Mouse (Mus musculus) left cerebral cortex, postnatal 36 days (tissue): ENCODE results near the gene C2cd4b. TPM values are rescaled to one million over a fixed set of nuclear protein-coding genes. Genes with fewer than 3 reads are reported as not detected.
A peak's percentile ranks its signal among the peaks of the same experiment; 100 is the strongest.

Source experiments
- DNase-seq, 2 experiments: peaks; one replicate each; pipeline ENCODE4 v3.0.0; 2021 to 2022; ENCODE audit warnings: low spot score in 2 of 2, mixed read lengths in 1 of 2
- intact Hi-C: fragments of 180-260 bp; cut with DNase I; formaldehyde crosslinking; loops from one replicate; pipeline ENCODE4 v1.15.1; 2025
- total RNA-seq, 2 experiments: library from RNA; stranded (reverse); gene quantifications; 2 replicates each; pipeline ENCODE4 v1.2.3; 2021

Gene C2cd4b
- total RNA-seq, 2 experiments from 2014 or later = 2.3 to 4.0 TPM

DNA sequence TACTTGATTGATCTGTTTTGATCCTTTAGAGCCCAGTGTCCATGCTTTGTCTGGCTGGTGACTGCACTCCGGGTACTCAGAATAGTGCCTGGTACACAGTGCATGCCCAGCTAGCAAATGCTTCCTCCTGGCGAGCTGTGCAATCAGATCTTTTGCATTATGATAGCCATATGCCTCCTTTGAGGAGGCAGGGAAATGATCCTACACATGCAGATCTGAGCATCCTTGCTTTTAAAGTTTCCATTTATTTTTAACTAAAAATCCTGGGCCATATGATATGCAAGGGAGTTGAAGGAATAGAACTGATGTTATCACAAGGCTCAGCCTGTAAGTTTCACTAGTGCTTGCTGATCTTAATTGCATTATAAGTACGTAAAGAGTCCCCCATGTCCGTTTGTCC is 9.6 kb downstream of the C2cd4b start:
- no peak for DNase-seq
- intact Hi-C loops = no loop called here

DNA sequence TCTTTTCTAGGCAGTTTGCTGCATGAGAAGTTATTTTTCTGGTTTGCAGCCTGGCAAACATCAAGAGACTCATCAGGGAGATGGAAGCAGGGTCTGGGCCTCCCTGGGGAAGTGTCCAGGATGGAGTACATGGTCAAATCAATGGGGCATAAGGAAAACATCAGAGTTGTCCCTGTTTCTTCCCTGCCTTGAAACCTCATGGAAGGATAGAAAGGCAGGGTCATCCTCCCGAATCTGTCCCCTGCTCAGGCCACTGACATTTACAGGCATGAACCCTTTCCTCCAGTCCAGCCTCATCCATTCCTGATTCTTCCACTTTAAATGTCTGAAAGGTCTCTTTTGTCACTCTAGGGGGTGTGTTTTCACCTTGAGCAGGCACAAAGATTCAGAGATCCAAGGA is 10.2 kb downstream of the C2cd4b start:
- DNase-seq = no peak
- intact Hi-C loops = no loop called here

DNA sequence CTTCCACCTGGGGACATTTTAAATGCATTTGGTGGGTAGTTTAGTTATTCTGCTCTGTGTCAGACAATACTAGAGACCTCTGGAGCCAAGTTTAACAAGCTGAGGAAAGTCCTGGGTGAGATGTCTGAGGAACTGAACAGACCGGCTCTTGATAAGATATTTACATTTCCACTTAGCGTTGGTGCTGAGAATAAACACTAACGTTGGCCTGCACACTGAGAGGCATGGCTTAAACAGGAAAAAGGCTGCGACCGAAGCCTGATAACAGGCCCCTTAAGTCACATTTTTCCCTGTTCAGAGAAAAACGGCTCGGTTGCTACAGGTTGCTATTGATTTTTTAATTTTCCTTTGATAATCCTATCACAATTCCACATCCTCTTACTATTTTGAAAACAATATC is 12.1 kb downstream of the C2cd4b start:
- no peak for DNase-seq
- intact Hi-C loops = no loop called here

DNA sequence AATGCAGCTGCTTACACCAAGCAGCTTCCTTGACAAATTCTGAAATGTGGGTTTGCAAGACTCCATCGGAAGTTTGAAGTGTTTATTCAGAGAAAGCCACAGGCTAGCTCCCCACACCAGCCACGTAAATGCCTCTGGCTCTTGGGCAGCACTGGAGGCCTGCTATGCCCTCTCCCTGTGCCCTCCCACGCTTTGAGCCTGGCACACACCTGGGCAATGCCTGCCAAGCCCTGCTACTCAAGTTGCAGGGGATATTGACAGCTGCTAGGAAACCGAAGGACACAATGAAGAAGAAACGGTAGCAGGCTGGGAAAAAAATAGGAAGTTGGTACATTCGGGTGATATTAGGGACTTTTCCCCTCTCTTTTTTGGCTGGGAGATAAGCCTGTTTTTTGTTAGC is 15.0 kb downstream of the C2cd4b start:
- intact Hi-C loops = no loop called here
- no peak for DNase-seq

DNA sequence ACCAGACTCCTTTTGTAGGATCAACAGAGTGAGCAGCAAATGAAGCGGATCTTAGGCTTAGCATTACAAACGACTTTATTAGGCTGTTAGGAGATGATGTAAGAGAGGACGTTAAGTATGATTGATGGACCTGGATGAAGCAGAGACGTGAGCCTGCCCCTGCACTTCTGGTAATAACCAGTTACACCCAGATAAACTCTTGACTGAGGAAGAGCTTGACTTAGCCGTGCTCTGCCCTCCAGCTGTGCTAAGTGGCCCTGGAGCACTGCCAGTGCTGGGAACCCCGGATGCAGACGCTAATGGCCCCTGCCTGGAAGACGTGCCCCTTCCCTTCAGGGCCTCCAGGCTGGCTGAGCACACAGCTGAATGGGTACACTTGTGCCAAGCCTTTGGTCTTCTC is 19.3 kb downstream of the C2cd4b start:
- intact Hi-C loops = no loop called here

DNA sequence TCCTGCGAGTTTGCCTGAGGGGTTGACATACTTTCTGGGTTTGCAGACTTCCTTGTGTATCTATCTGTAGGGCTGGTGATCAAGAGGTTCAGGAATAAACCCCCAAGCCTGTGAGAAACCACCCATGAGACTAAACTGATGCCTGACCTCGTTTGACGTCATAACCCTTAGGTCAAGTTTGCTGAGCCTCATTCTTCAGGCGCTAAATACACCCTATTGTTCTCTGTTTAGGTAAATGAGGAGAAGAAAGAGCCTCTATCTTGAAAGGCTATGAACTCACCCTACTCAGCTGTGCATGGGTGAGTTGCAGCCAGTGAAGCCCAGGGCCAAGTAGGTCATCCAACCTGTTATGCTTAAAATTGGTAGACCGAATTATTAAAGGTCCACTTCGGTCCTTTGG is 23.5 kb downstream of the C2cd4b start:
- no peak for DNase-seq
- intact Hi-C loops = no loop called here

More for the DNA sequence above, 19.3 kb downstream of the C2cd4b start:
- DNase-seq = no peak

DNA sequence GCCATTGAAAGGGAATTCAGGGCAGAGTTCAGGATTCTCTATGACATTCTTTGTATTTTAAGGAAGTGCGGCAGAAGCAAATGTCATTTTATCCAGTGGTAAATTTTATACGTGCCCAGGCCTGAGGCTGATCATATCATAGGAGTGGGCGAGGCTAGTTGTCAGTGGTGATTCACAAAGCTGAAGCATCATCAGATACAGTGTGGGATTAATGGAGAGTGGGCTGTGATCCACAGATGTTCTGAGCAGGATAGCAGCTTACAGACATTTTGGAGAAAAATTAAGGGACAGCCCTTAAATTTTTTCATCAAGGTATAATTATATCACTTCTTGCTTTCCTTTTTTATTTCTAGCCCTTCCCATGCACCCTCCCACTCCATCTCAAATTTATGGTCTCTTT is 24.2 kb downstream of the C2cd4b start:
- no peak for DNase-seq
- intact Hi-C loops = no loop called here

DNA sequence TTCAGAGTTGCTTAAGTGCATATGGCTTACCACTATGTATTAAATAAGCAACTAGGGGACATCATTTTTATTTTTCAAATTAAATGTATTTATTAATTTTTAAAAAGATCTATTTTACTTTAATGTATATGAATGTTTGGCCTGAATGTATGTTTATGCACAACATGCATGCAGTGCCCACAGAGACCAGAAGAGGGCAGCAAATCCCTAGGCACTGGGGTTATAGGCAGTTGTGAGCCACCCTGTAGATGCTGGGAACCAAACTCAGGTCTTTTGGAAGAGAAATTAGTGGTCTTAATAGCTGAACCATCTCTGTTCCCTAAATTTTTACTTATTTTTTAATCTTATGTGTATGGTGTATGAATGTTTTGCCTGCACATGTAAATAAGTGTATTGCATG is 24.7 kb downstream of the C2cd4b start:
- no peak for DNase-seq
- intact Hi-C loops = no loop called here

DNA sequence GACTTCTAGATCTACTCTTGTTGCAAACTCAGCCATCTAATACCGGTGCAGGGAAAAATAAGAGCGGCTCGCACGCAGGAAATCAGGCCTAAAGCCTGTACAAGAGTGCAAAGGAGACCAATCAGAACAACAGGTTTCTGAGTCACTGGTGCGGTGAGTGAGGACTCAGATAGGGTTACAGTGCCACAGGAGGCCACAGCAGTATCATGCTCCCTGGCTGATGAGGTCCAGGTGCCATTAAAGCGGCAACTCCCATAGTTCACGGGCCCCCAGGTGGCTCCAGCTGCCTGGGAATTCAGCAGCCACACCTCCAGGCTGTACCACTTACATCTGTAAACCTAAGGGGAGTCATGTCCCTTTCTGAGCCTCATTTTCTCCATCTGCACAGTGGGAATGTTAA is 27.1 kb downstream of the C2cd4b start:
- no peak for DNase-seq
- intact Hi-C loops = no loop called here

DNA sequence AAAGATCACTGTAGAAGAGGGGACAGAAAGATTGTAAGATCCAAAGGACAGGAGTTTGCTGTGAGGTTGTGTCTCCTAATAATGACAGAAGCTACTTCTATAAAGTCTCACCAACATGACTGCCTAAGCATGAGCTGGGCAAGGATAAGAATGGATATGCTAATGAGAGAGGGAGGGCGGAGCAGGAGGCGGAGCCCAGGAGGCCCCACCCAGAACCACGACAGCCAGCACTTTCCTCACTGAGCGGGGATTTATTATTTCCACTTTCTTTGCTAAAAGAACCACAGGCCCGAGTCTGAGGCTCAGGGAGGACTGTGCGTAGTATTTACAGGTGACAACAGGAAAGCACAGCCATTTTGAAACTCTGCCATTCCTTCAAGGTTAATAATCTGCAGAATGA is 28.4 kb downstream of the C2cd4b start:
- intact Hi-C loops = no loop called here
- DNase-seq = no peak

DNA sequence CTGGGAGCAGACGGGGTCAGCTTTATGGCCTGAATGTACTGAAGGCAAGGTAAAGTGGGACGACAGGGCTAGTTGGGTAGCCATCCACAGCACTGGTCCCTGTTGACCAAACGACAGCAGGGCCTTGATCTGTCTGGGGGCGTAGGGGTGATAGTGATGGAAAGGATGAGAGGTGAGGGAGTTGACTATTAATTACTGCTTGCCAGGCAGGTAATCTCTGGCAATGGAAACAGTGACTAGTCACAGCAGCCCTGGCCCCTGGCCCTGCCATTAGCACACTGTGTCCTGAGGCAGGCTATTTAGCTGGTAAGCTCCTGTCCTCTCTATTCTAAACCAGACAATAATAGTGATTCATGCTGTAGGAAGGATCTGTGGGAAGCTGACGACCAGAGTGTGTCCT is 33.2 kb downstream of the C2cd4b start:
- intact Hi-C loops = no loop called here
- no peak for DNase-seq

DNA sequence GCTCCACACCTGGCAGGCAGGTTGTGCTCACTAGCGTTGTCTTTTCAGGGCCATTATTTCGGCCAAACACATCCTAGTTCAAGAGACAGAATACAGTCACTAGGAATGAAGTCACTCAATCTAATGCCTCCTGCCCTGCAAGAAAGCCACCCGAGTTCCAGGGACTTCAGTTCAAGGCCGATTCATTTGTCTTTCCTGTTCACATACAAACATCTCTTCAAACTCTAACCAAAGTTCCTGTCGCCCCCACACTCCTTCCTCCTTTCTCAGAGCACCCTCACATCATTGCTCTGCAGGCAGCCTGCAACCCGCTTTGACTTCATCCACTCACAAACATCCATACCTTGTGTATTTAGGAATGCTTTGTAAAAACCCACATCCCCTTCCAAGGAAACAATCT is 34.3 kb downstream of the C2cd4b start:
- no peak for DNase-seq
- intact Hi-C loops = no loop called here

DNA sequence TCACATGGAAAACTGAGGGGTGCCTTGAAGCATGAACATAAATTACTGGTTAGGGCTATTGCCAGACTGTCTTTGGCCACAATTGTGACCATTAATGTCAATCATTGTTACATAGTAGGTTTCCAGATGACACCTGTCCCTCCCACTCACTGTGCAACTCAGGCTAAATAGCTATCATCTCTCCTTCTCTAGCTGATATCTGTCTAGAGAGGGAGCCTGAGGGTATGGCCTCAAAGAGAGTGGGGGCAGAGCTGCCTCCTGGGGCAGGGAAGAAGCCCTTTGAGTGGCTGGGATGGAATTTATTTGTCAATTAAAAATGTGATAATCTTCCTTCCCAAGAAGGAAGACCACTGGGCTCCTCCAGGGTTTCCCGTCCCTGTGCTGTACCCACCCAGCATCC is 35.0 kb downstream of the C2cd4b start:
- DNase-seq = no peak
- intact Hi-C loops = no loop called here

DNA sequence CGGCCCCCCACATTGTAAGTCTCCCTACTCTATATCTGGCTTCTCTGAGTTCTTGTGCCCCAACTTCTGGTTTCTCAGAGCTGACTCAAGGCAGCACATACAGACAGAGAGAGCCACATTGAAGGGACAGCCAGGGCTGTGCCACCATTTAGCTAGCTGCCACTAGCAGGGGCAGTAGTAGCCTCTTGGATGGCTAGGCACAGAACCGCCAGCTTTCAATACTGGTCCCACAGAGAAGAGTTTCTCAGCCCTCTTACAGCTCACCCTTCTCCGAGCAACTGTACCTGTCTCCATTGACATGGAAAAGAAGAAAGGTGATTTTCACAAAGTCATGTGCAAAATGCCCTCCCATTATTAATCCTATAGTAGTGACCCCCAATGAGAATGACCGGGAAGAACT is 35.4 kb downstream of the C2cd4b start:
- intact Hi-C loops = no loop called here
- no peak for DNase-seq

DNA sequence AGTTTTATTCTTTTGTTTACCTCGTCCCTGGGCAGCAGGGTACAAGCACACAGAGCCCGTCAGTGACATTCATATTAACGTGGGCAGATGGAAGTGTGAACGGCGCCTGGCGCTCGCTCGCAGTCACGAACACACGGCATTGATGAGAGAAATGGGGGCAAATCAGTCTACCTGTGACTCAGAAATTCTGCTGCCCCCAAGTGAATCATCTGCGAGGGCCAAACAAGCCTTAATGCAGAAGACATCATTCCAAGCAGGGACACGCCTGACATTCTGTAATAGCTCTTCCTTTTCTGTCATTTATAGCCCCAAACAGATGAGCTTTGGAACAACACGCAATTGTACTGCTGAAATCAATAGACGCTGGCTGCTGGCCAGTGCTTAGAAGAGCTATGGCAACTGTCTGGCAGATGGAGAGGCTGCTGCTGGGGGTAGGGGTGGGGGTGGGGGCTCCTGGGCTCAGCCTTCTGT is 36.0 kb downstream of the C2cd4b start:
- intact Hi-C loops = no loop called here

DNA sequence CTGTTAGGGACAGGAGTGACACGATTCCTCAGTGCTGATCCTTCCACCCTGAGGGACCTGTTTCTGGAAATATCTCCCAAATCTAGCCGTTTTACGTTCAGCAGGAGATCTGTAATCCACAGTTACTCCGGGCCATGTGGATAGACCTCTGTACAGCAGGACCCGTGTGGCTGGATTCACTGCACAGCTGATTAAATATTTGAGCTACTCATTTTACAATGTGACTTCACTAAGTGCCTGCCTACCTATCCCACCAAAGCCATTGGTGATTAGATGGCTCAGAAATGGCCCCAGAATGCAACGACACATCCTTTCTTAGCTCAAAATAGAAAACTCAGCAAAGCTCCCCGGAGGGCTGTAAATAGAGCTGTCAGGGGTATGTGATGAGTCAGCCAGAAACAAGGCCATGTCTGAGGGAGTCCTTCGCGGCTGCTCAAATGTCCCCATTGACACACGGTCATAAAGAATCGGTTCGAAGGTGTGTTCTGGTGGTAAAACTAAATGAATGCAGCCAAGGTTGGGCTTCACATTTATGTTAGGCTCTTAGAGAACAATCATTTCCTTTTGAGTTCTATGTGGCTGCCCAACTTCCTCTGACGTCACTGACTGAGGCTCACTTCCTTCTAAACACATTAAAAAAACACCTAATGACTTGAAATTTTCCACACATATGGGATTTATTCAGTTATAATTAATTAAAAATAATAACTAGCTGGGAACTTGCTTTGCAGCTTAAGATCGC is 40.0 kb downstream of the C2cd4b start:
- DNase-seq = no peak
- intact Hi-C loops = no loop called here

More for the DNA sequence above, 36.0 kb downstream of the C2cd4b start:
- peak; percentile 24 to 28 for DNase-seq

DNA sequence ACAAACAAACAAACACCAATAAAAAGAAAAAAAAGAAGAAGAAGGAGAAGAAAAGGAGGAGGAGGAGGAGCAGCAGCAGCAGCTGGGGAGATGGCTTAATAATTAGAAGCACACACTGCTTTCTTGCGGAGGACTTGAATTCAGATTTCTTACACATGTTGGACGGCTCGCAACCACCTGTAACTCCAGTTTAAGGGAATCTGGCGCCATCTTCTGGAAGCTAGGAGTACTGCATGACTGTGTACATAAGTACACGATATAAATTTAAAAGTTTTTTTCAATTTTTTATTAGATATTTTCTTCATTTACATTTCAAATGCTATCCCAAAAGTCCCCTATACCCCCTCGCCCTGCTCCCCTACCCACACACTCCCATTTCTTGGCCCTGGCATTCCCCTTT is 43.0 kb downstream of the C2cd4b start:
- intact Hi-C loops = loop anchor here (5.0 kb wide), 2 partner anchors 45 to 90 kb away; partner anchors contain the start of gene C2cd4b
- DNase-seq = no peak

DNA sequence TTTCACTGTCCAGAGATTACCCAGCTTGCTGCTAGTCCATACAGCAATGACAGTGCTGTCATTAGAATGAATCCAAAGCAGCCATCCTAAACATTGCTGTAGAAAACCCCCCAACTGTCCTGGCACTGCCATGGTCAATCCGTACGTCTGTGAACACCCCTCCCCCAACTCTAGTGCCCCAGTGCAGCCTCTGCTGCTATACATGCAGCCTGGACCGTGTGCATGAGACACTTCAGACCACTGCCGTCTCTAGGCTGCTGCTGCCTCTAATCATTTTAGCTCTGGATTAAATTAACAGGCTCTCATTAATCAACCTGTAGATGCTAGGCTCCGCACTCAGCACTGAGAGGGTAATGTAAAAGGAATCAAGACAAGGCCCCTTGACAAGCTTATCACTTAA is 47.8 kb downstream of the C2cd4b start:
- DNase-seq = no peak
- intact Hi-C loops = no loop called here

DNA sequence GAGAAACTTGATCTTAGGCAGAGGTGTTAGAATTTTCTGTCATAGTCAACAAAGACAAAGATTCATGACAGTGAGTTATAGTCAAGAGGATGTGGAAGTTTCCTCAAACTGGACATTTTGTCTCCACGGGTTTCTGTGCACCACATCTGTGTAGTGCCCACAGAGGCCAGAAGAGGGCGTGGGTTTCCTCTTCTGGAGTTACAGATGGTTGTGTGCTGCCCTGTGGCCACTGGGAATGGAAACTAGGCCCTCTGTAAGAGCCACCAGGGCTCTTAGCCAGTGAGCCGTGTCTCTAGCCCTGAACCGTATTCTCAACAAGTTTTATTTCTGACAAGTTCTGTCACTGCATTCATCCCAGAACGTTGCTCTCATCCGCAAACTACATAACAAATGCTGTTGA is 51.3 kb downstream of the C2cd4b start:
- intact Hi-C loops = no loop called here
- no peak for DNase-seq
